Mouse (Mus musculus) bone marrow, adult 2 months (tissue): ENCODE measurements around the gene Fzd2.

Experiments
- CTCF ChIP-seq: fragments of 200-500 bp; IDR thresholded peaks from 2 replicates; pipeline ENCODE4 v1.5.1; 2011; ENCODE audit warnings: low read length, control low read depth; ENCODE audit not compliant: control insufficient read depth, insufficient read depth
- POLR2A ChIP-seq: fragments of 200-500 bp; IDR thresholded peaks from 2 replicates; pipeline ENCODE4 v1.6.1; 2011; ENCODE audit warnings: low read depth, mild to moderate bottlenecking, control low read depth, low read length, borderline replicate concordance; ENCODE audit not compliant: control insufficient read depth

DNA sequence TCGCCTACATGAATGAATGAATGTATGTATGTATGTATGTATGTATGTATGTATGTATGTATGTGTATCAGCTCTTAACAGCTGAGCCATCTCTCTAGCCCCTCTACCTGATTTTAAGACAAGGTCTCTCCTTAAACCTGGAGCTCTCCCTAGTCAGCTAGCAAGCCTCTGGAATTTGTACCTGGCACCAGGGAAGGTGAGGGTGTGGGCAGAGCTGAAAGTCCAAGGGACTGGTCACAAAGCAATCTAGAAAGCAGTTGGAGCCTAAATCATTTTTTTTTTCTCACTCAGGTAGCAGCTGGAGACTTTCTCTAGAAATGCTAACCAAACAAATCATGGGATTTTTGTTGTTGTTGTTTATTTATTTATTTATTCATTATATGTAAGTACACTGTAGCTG lies 46.8 kb upstream of the Fzd2 start:
- no peak for TF ChIP-seq CTCF
- TF ChIP-seq POLR2A = no peak
